Mouse (Mus musculus) liver, embryonic 14.5 days (tissue): Measurements from ENCODE around the gene Cnnm2.

Source experiments
- CTCF ChIP-seq: IDR thresholded peaks from 2 replicates; pipeline ENCODE4 v1.5.1; 2016; ENCODE audit warnings: antibody characterized with exemption, low read depth, control low read depth
- EP300 ChIP-seq: IDR thresholded peaks from 2 replicates; pipeline ENCODE4 v1.6.1; 2016; ENCODE audit warnings: antibody characterized with exemption, low read depth

- TF ChIP-seq CTCF (no peak), EP300 (no peak)
Measured at GRCm38 (mm10) chr19:46718150-46718549, 43.2 kb upstream of the Cnnm2 start.
